Mouse (Mus musculus) fat pad, adult 2 months (tissue): Measurements from ENCODE around the gene Vsig2.

Source experiments
- DNase-seq: peaks from one replicate; pipeline ENCODE4 v3.0.0-alpha.2; 2011; ENCODE audit warnings: low read depth, low spot score; ENCODE audit errors: extremely low read depth

Gene Vsig2

DNA sequence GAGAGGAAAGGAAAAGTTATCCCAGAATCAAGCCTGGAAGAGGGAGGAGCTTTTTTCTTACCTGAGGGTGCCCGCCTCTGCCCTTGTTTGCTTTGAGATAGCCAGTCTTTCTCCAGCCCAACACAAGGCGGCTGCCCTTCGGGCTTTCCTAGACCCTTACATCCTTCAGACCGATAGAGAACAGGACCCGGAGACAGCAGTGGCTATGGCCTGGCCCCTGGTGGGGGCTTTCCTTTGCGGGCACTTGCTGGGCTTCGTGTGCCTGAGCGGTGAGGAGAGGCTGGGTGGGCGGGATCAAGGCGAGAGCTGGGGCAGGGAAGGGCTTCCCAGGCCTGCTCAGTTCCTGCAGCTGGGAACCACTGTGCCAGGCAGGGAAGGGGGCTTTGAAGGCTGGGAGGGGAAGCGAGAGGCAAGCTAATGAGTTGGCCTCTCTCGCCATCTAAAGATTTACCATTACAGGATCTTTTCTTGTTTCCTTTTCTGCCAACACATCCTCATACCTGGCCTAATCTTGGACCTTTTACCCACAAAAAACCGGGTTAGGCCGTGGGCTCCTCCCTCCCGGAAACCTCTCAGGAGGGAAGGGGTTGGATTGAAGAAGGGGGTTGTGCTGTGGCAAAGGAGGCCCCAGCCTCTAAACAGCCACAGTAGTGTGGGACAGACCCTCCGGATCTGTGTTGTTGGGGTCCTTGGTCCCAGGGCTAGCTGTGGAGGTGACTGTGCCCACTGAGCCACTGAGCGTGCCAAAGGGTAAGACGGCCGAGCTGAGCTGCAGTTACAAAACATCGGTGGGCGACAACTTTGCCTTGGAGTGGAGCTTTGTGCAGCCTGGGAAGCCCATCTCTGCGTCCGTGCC, at the start of gene Vsig2:
Gene Vsig2, plus strand, starts transcription at position 86 of the 856 bp plus-strand sequence.
- no peak for DNase-seq

DNA sequence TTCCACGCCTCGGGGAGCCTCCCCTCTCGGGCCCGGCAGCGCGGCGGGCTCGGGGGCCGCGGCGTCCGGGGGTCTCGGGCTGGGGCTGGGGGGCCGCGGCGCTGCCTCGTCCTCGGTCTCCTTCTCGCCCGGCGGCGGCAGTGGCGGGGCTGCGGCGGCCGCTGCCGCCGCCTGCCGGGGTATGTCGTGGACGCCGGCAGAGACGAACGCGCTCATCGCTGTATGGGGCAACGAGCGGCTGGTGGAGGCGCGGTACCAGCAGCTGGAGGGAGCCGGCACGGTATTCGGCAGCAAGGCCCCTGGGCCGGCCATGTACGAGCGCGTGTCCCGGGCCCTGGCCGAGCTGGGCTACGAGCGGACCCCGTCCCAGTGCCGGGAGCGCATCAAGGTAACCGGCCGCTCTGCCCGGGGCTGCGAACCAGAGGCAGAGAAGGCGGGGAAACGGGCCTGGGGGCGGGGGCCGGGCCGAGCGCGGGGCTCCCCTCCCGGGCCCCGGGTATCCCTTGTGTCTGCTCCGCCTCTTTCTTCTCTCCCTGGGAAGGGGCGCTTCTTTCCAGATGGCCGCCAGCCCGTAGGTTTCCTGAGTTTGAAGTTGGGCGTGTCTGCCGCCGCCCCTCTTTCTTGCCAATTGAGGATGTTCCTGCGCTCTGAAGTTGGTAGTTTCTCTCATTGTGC, 49.5 kb upstream of the Vsig2 start:
- DNase-seq = no peak

DNA sequence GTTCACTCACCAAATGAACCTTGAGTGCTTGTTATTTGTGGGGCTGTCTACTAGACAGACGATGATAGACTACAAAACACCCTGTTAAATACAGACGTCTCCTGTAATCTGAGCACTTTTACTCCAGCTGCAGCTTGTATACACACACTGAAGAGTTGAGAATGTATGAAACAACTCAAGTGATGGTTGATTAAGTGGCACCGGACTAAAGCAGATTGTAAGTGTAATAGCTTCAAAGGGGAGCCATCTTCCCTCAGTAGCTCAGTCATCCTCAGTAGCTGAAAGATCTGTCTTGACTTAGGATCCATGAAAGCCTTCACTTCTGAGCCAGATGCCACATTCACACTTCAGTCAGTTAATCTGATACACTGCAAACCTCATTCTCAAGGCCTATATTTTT, 43.3 kb upstream of the Vsig2 start:
- no peak for DNase-seq

DNA sequence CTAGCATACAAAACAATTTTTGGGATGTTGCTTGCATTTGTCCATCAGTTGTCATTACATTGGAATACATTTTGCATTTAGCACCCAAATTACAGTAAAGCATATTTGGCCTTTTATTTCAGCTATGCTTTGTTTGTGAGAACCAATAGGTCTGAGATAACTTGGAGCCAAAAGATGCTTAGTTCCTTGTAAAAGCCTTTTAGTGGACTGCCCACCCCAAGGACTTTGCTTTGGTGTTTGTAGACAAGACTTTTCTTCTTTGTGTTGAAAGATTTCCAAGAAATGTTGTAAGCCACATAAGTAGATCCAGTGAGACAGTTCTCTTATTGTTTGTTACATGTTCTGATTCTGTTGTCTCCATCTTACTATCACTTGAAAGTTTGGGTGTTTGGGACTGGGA, 42.7 kb upstream of the Vsig2 start:
- DNase-seq = no peak

DNA sequence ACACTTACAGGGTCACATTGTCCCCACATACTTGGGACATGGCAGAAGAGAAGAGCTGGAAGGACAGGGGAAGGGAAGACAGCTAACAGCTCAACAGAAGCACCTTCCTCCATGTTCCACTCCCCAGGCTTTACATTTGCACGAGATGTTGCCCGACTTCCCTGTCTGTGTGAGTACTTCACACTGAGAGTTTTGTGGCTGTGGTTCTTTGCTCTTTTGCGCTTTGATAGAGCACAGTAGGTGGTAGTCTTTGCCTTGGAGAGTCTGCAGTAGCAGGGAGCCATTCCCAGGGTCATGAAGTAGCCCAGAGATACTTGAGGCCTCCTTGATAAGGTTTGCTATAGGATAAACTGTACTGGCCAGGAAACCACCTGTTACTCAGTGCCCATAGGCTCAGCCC, 38.9 kb upstream of the Vsig2 start:
- no peak for DNase-seq

DNA sequence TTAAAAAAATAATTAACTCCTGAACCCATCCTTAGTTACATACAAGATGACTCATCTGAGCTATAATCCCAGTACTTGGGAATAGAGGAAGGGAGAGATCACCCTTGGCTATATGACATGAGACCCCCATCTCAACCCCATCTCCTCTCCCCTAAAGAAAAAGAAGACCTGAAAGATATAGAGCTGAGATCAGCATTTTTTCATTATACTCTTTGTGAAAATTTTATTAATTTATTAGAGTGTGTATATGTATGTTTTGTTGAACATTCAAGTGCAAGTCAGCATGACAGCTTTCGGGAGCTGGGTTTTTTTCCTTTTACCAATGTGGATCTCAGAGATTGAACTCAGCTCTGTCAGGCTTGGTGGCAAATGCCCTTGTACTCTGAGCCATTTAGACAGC, 37.9 kb upstream of the Vsig2 start:
- DNase-seq = no peak

DNA sequence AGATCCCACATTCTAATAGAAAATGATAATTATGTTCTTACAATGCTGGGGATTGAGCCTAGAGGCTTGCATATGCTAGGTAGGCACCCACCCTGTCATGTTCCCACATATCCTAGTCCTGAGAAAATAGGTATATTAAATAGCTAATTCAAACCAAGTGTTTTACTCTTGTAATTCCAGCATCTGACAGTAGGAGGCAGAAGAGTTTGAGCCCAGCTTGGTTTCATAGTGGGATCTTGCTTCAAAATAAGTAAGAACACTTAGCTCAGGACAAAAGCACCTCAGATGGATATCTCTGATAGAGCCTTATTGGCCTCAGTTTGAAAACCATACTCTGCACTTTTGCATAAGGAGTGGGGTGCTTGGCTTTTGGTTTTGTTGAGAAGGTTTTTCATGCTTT, 34.7 kb upstream of the Vsig2 start:
- no peak for DNase-seq

DNA sequence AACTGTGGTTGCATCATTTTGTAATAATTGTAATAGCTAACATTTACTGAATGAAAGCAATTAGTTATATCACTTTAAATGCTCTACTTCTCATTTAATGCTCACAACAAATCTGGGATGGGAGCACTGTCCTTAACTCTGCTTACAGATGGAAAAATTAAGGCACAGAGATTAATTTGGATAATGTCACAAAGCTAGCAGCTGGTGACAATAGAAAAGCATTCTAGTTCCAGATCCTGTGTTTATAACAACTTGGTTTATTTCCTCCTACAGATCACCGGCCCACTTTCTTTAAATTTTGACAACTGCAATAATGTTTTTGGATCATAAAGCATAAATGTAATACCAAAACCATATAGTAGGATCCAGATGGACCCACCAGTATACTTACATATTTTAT, 33.0 kb upstream of the Vsig2 start:
- no peak for DNase-seq

DNA sequence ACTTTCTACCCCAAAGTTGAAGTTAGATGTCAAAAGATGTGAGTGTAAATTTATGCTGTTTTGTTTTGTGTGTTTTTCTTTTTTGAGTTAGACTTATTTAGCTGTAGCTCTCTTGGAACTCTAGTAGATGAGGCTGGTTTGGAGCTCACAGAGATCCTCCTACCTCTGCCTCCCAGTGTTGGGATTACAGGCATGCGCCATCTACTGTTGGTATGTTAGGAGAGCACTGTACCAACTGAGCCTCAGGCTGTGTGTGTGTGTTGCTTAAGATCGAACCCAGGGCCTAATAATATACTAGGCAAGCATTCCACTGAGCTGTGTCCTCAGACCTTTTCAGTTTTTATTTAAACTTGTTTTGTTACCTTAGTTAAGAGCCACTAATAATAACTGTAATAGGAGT, 27.0 kb upstream of the Vsig2 start:
- no peak for DNase-seq

DNA sequence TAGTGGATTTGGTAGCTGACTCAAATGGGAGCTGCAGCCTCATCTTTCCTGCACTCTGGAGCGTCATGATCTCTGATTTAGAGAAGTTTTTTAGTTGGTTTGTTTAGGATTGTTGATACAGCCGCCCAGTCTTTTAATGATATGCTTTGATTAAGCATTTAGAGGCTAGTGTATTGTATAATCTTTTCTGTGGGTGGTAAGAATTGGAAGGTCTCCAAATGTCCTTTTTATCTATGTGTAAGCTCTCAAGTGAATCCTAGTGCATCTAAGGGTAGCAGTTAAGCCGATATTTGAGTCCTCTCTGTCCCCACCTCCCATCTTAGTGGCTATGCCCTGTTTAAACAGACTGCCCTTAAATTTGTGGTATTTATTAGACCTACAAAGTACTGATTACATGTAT, 24.6 kb upstream of the Vsig2 start:
- no peak for DNase-seq

DNA sequence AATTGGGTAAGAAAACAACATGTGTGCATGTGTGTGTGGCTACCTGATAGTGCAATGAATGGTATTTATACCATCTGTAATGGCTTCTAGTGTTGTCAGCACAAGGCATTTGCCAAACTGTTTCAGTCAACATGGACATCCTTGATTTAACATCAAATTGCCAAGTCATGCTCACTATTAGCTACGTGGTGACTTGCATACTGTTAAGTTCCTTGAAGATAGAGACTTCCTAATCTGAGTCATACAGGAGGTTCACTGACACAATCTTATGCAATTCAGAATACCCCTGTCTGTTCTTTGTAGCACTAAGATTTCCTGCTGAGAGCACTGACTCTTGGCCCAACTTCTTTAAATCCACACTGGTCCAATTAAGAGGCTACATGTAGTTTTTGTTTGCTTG, 21.6 kb upstream of the Vsig2 start:
- DNase-seq = no peak

DNA sequence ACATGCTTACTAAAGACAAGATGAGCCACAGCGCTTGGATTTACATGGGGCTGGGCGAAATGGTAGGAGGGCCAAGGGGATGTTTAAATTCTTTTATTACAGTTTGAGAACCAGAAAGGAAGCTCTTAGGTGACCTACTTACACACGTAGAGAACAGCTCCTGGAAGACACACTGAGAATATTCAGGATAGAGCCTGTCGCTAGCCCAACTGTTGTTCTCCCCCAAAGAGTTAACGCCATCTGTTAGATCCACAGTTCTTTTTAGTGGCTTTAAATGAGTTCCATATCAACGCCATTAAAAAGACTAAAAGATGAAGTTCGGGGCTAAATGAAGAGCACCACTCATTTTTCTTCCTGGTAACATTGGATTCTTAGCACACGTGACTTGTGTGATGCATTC, 20.1 kb upstream of the Vsig2 start:
- DNase-seq = no peak

DNA sequence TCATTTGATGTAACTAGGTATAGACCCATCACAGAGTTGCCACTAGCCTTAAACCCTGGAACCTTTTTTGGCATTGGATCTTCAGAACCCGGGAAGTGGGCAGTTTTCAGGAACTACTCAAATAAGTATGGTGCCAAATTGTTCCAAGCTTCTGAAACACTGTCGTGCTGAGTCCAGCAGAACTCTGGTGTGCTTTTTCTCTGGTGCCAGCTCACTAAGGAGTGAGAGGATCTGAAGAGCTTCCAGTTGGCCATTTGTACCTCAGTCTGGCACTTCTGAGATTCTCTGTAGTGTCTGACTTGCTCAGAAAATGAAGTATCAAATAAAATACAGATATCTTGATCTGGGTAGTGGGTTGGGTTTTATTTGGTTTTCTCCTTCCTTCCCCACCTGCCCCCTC, 19.1 kb upstream of the Vsig2 start:
- DNase-seq = no peak

DNA sequence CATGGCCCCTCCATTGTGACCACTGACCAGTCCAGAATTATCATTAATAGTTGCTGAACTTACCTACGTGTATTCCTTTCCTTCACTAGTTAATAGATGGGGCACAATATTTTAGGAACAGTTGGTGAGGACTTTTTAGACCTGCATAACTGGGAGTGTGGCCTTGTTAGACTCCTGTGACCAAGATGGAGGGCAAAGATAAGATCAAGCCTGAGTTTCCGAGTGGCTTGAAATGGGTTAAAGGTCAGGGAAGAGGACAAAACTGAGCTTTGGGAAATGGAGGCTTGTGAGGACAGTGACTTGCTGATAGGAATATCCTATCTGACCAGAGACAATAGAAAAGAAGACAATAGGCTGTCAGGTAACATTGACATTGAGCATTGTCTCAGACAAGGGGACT, 13.6 kb upstream of the Vsig2 start:
- DNase-seq = no peak

DNA sequence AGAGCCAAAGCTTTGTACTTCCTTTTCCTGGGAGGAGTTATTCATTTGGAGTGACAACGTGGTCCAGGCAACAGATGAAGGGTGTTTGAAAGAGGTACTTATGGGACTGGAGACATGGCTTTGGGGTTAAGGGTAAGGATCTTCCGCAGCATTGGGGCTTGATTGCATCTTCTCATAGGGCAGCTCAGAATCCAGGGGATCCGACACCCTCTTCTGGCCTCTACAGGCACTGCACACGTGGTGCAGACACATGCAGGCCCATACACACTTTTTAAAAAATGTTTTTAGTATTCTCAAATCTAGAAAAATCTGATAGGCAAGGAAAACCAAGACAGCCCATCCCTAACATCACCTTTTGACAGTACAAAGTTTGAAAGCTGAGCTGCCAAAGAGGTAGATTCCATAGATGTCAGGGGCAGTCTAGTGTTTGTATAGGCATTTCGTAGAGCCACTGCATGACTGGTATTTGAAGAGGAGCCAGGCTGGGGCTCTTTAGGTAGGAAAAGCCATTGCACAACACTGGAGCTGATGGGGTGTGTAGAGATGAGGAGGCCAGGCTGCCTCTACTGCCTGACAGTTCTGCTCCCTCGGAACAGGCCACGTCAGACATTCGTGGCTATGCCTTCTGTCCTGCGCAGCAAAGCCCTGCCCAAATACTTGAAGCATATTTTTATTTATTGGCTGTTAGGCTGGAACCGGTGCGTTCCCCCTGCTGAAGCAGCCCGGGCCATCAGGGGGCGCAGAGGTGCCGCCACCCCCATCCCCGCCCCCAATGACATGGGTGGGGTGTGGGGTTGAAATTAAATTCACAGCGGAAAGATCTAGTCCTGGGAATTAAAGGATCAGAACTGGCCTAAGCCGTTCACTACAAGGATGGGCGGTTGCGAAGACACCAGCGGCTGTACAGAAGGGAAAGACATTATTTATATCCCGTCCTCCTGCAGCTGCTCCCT, 12.3 kb upstream of the Vsig2 start:
- DNase-seq = no peak

DNA sequence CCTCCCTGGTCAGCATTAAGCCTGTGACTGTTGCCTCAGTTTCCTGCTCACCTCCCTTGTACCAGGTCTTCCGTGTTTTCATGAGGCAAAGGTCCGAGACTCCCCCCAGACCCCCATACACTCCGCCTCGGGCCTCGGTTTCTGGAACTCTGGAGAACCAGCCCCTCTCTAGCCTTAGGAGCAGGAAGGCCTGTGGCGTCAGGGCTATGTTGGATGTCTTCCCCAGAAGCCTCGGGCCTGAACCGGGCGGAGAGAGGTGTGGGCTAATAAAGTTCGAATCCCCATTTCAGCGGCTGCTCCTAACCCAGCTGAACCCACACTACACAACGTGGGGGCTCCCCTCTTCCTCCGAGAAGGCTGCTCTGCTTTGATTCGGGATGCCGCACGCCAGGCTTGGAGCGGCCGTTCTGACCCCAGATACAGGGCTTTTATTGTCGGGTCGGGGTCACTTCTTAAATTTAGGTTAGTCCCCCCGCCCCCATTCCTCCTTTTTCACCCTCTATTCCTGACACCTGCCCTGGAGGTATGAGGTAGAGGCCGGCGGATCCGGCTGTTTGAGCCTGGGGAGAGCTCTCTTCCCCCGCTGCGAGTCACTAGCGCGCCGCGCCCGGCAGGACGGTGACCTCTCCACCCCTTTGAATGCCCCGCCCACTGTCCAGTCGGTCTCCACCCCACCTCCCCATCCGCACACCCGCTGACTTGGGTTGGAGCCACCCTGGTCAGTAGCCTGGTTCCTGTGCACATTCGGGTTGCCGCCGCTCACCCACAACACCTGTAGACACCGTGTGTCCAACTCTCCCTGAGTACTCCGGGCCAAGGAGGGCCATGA, 11.4 kb upstream of the Vsig2 start, which contains the start of gene Esam:
Gene Esam, plus strand, starts transcription at position 683 of the 829 bp plus-strand sequence.
- DNase-seq = no peak

DNA sequence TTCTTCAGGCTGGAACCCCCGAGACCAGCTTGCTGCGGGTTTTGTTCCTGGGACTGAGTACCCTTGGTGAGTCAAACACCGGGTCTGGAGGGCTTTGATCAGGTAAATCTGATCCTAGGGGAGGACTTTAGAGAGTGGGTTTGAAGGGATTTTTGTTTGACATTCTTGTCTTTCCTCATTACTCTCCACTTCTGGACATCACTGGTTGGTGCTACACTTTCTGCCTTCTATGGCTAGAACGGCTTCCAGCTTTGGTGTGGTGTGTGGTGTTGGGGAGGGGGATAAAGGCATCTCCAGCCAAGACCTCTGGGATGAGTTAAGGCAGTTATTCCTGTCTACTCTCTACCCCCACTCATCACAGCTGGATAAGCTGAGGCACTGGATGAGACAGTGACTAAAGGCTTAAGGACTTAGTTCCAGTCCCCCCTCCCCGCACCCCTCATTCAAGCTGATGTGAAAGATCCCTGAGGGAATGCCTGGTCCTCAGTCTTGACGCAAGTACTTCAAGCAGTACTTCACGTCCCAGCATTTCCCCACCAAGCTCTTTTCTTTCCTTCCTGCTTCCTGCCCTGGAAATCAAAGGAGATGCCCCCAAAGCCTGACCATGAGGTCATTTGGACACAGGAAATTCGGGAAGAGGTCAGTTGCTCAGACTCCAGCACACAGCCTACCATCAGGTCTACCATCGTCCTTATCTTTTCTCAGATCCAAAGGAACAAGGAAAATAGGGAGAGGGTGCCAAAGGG, 10.7 kb upstream of the Vsig2 start:
- DNase-seq = no peak

DNA sequence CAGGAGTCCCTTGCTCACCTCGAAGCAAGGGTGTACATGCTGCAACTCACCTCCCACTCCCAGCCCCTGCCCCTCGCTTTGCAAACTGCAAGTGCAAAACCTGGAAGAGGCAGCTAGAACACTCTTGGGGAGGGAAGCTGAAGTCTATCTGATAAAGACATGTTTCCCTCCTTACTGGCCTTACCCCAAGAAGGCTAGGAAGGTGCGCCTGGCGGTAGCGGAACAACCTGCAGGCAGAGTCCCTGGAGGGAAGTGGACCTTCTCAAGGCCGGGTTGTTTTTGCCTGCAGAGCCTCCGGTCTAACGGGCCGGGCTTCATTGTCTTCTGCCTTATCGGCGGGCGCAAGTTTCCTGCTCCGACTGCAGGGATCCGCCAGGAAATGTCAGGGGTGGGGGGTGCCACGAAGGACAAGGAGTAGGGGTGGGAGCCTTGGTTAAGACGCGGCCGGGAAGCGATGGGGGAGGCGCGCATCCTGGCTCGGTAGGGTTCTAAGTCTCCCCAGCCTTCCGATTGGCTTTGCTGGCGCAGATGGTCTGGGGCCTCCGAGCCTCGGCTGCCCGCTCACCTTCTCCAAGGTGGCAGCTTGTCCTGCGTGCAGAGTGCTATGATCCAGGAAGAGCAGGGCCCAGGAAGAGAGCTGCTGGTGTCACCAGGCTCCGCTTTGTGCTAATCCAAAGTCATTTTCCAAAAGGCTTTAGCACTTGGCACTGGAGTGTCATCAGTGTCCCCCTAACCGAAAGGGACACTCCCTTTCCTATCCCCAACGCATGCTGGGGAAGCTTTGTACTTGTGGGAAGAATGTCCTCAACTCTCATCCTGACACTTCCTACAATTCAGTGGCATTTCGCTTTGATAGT, 8.8 kb upstream of the Vsig2 start:
- no peak for DNase-seq
